Mouse (Mus musculus): ENCODE measurements around the gene Fam131a. TPM values are rescaled to one million over a fixed set of nuclear protein-coding genes. Genes with fewer than 3 reads are reported as not detected.

The Fam131a gene
- total and polyA plus RNA-seq, 3 experiments, result 0.67 to 1.3 (median 0.77) TPM

GRCm38 (mm10) chr16:20746641-20747040, 53.6 kb downstream of the Fam131a start:
- no peaks in the 10 kb centered on the region for H3K9me3 ChIP-seq (replicated peaks; ENCODE audit: low read length)
- dilution Hi-C loops (cut with MboI; ENCODE audit: extremely low pct_ligation_motif_present, extremely low pct_unique_long_range_greater_than_20kb, low sequenced_read_pairs), result no loop called here
- peaks cover 3 to 6% of the 10 kb centered on the region in 2 experiments for H3K4me1 ChIP-seq (ENCODE audit: control insufficient read depth in 1 of 2, insufficient read depth in 2 of 2)
- H3K27me3 ChIP-seq (replicated peaks), result peaks cover 1% of the 10 kb centered on the region
- DNase-seq (ENCODE audit: extremely low read depth), result no peak
- in situ Hi-C loops (cut with MboI; ENCODE audit: low pct_ligation_motif_present, low pct_unique_long_range_greater_than_20kb, low sequenced_read_pairs), result no loop called here
- H3K4me2 ChIP-seq (ENCODE audit: insufficient read depth, low read depth, poor library complexity, severe bottlenecking), result no peak overlapping the region
- no peak overlapping the region for H3K27ac ChIP-seq (ENCODE audit: insufficient read depth, low read depth)
- no peaks in the 10 kb centered on the region for H3K79me2 ChIP-seq (replicated peaks; ENCODE audit: control insufficient read depth, extremely low read depth, insufficient read depth, poor library complexity, severe bottlenecking)
- H3K9ac ChIP-seq (ENCODE audit: insufficient read depth, low read depth), result no peak overlapping the region
- no peak overlapping the region for H3K4me3 ChIP-seq (replicated peaks in 1 of 3; ENCODE audit: low read depth in 2 of 3, low read length in 2 of 3, poor library complexity in 1 of 3)
- no peaks in the 10 kb centered on the region for H3K36me3 ChIP-seq (replicated peaks in 1 of 2; ENCODE audit: control insufficient read depth in 1 of 2, insufficient read depth in 1 of 2, low read length in 1 of 2)
- TF ChIP-seq CHD2 (IDR thresholded peaks at IDR 0.05; ENCODE audit: low read length) (no peak), ETS1 (conservative IDR thresholded peaks at IDR 0.05; ENCODE audit: low read depth, low read length) (no peak), TCF12 (IDR thresholded peaks at IDR 0.05; ENCODE audit: low read depth, low read length) (no peak), RCOR1 (conservative IDR thresholded peaks at IDR 0.05; ENCODE audit: low read depth, low read length) (no peak), USF2 (conservative IDR thresholded peaks at IDR 0.05; ENCODE audit: low read depth, low read length) (no peak), TBP (conservative IDR thresholded peaks at IDR 0.05; ENCODE audit: low read depth, low read length) (no peak), EP300 (IDR thresholded peaks at IDR 0.05; ENCODE audit: low read length) (no peak), MXI1 (IDR thresholded peaks at IDR 0.05; ENCODE audit: low read depth, low read length) (no peak), NELFE (IDR thresholded peaks at IDR 0.05; ENCODE audit: low read depth, low read length) (no peak), RAD21 (IDR thresholded peaks at IDR 0.05; ENCODE audit: low read depth, low read length) (no peak), ZNF384 (IDR thresholded peaks at IDR 0.05; ENCODE audit: low read depth, low read length) (no peak), BHLHE40 (IDR thresholded peaks at IDR 0.05; ENCODE audit: low read depth, low read length) (no peak), CHD1 (IDR thresholded peaks at IDR 0.05; ENCODE audit: low read depth, low read length) (no peak), POLR2AphosphoS2 (IDR thresholded peaks at IDR 0.05; ENCODE audit: low read depth, low read length) (no peak)

GRCm38 (mm10) chr16:20750518-20750917, 57.5 kb downstream of the Fam131a start:
- dilution Hi-C loops (cut with MboI; ENCODE audit: extremely low pct_ligation_motif_present, extremely low pct_unique_long_range_greater_than_20kb, low sequenced_read_pairs), result no loop called here
- H3K4me1 ChIP-seq (ENCODE audit: control insufficient read depth in 1 of 2, insufficient read depth in 2 of 2), result peaks cover 2 to 3% of the 10 kb centered on the region in 2 experiments; a peak in 3 of 4 replicates
- no peak overlapping the region for H3K27ac ChIP-seq (ENCODE audit: insufficient read depth, low read depth)
- no peaks in the 10 kb centered on the region for H3K79me2 ChIP-seq (replicated peaks; ENCODE audit: control insufficient read depth, extremely low read depth, insufficient read depth, poor library complexity, severe bottlenecking)
- peaks cover 3% of the 10 kb centered on the region for H3K27me3 ChIP-seq (replicated peaks)
- H3K9ac ChIP-seq (ENCODE audit: insufficient read depth, low read depth), result no peak overlapping the region
- TF ChIP-seq ZNF384 (IDR thresholded peaks at IDR 0.05; ENCODE audit: low read depth, low read length), result peak; percentile 69
- no peak for TF ChIP-seq GABPA (IDR thresholded peaks at IDR 0.05; ENCODE audit: insufficient replicate concordance, low read depth, low read length)
- no peak for DNase-seq (ENCODE audit: extremely low read depth)
- H3K4me2 ChIP-seq (ENCODE audit: insufficient read depth, low read depth, poor library complexity, severe bottlenecking), result no peak overlapping the region
- in situ Hi-C loops (cut with MboI; ENCODE audit: low pct_ligation_motif_present, low pct_unique_long_range_greater_than_20kb, low sequenced_read_pairs), result no loop called here
- H3K4me3 ChIP-seq (replicated peaks in 1 of 3; ENCODE audit: low read depth in 2 of 3, low read length in 2 of 3, poor library complexity in 1 of 3), result no peak overlapping the region
- H3K36me3 ChIP-seq (replicated peaks in 1 of 2; ENCODE audit: control insufficient read depth in 1 of 2, insufficient read depth in 1 of 2, low read length in 1 of 2), result no peaks in the 10 kb centered on the region
- no peaks in the 10 kb centered on the region for H3K9me3 ChIP-seq (replicated peaks; ENCODE audit: low read length)

Other genes with a start within 250 kb of the Fam131a start
- 179 and 208 TPM in 2 replicates for gene Eif2b5, start 194.4 kb upstream of the Fam131a start, total RNA-seq (2012; rRNA removed)
- gene Eif2b5, start 194.4 kb upstream of the Fam131a start, total RNA-seq (2014; rRNA removed), result 183 and 203 TPM in 2 replicates
- gene Eif2b5, start 194.4 kb upstream of the Fam131a start, polyA plus RNA-seq (2012; ENCODE audit: insufficient read length, low read depth), result 139 and 151 TPM in 2 replicates
- gene Dvl3, start 176.3 kb upstream of the Fam131a start, total RNA-seq (2012; rRNA removed), result 7.6 and 7.7 TPM in 2 replicates
- gene Dvl3, start 176.3 kb upstream of the Fam131a start, total RNA-seq (2014; rRNA removed), result 1.8 and 1.9 TPM in 2 replicates
- 14.8 and 16.9 TPM in 2 replicates for gene Dvl3, start 176.3 kb upstream of the Fam131a start, polyA plus RNA-seq (2012; ENCODE audit: insufficient read length, low read depth)
- 315 and 343 TPM in 2 replicates for gene Ap2m1, start 157.8 kb upstream of the Fam131a start, total RNA-seq (2012; rRNA removed)
- 375 and 415 TPM in 2 replicates for gene Ap2m1, start 157.8 kb upstream of the Fam131a start, total RNA-seq (2014; rRNA removed)
- 304 and 319 TPM in 2 replicates for gene Ap2m1, start 157.8 kb upstream of the Fam131a start, polyA plus RNA-seq (2012; ENCODE audit: insufficient read length, low read depth)
- gene Abcf3, start 144.7 kb upstream of the Fam131a start, total RNA-seq (2012; rRNA removed), result 48.6 and 61.4 TPM in 2 replicates
- gene Abcf3, start 144.7 kb upstream of the Fam131a start, total RNA-seq (2014; rRNA removed), result 46.9 and 55.7 TPM in 2 replicates
- gene Abcf3, start 144.7 kb upstream of the Fam131a start, polyA plus RNA-seq (2012; ENCODE audit: insufficient read length, low read depth), result 98.0 and 98.9 TPM in 2 replicates
- not detected in 2 replicates for gene Vwa5b2, start 103.8 kb upstream of the Fam131a start, total RNA-seq (2012; rRNA removed)
- not detected in 2 replicates for gene Vwa5b2, start 103.8 kb upstream of the Fam131a start, total RNA-seq (2014; rRNA removed)
- 0.27 and 0.29 TPM in 2 replicates for gene Vwa5b2, start 103.8 kb upstream of the Fam131a start, polyA plus RNA-seq (2012; ENCODE audit: insufficient read length, low read depth)
- gene Eef1akmt4, start 81.6 kb upstream of the Fam131a start, total RNA-seq (2012; rRNA removed), result 50.7 and 54.6 TPM in 2 replicates
- 82.8 and 86.9 TPM in 2 replicates for gene Eef1akmt4, start 81.6 kb upstream of the Fam131a start, total RNA-seq (2014; rRNA removed)
- gene Eef1akmt4, start 81.6 kb upstream of the Fam131a start, polyA plus RNA-seq (2012; ENCODE audit: insufficient read length, low read depth), result 49.5 and 53.3 TPM in 2 replicates
- 0.08 TPM in 1 of 2 replicates, not detected in the other for gene Gm49333, start 81.6 kb upstream of the Fam131a start, total RNA-seq (2012; rRNA removed)
- gene Gm49333, start 81.6 kb upstream of the Fam131a start, total RNA-seq (2014; rRNA removed), result not detected in 2 replicates
- gene Gm49333, start 81.6 kb upstream of the Fam131a start, polyA plus RNA-seq (2012; ENCODE audit: insufficient read length, low read depth), result not detected in 2 replicates
- gene Alg3, start 81.5 kb upstream of the Fam131a start, total RNA-seq (2012; rRNA removed), result 22.7 and 25.6 TPM in 2 replicates
- 16.0 and 17.2 TPM in 2 replicates for gene Alg3, start 81.5 kb upstream of the Fam131a start, total RNA-seq (2014; rRNA removed)
- 70.4 and 81.1 TPM in 2 replicates for gene Alg3, start 81.5 kb upstream of the Fam131a start, polyA plus RNA-seq (2012; ENCODE audit: insufficient read length, low read depth)
- 2.0 and 2.3 TPM in 2 replicates for gene Camk2n2, start 72.0 kb upstream of the Fam131a start, total RNA-seq (2012; rRNA removed)
- 1.4 and 1.5 TPM in 2 replicates for gene Camk2n2, start 72.0 kb upstream of the Fam131a start, total RNA-seq (2014; rRNA removed)
- gene Camk2n2, start 72.0 kb upstream of the Fam131a start, polyA plus RNA-seq (2012; ENCODE audit: insufficient read length, low read depth), result 7.0 and 7.2 TPM in 2 replicates
- 0.08 and 0.34 TPM in 2 replicates for gene Ece2, start 63.4 kb upstream of the Fam131a start, total RNA-seq (2012; rRNA removed)
- 0.08 and 0.17 TPM in 2 replicates for gene Ece2, start 63.4 kb upstream of the Fam131a start, total RNA-seq (2014; rRNA removed)
- 0.26 and 0.49 TPM in 2 replicates for gene Ece2, start 63.4 kb upstream of the Fam131a start, polyA plus RNA-seq (2012; ENCODE audit: insufficient read length, low read depth)
- 340 and 410 TPM in 2 replicates for gene Psmd2, start 41.6 kb upstream of the Fam131a start, total RNA-seq (2012; rRNA removed)
- 267 and 273 TPM in 2 replicates for gene Psmd2, start 41.6 kb upstream of the Fam131a start, total RNA-seq (2014; rRNA removed)
- gene Psmd2, start 41.6 kb upstream of the Fam131a start, polyA plus RNA-seq (2012; ENCODE audit: insufficient read length, low read depth), result 528 and 678 TPM in 2 replicates
- gene Eif4g1, start 24.9 kb upstream of the Fam131a start, total RNA-seq (2012; rRNA removed), result 473 and 601 TPM in 2 replicates
- gene Eif4g1, start 24.9 kb upstream of the Fam131a start, total RNA-seq (2014; rRNA removed), result 370 and 403 TPM in 2 replicates
- gene Eif4g1, start 24.9 kb upstream of the Fam131a start, polyA plus RNA-seq (2012; ENCODE audit: insufficient read length, low read depth), result 492 and 519 TPM in 2 replicates
- gene Polr2h, start 24.4 kb downstream of the Fam131a start, total RNA-seq (2012; rRNA removed), result 157 and 189 TPM in 2 replicates
- gene Polr2h, start 24.4 kb downstream of the Fam131a start, total RNA-seq (2014; rRNA removed), result 183 and 189 TPM in 2 replicates
- 117 and 146 TPM in 2 replicates for gene Polr2h, start 24.4 kb downstream of the Fam131a start, polyA plus RNA-seq (2012; ENCODE audit: insufficient read length, low read depth)
- gene Clcn2, start 24.5 kb downstream of the Fam131a start, total RNA-seq (2012; rRNA removed), result 4.2 and 4.5 TPM in 2 replicates
- 1.2 and 1.4 TPM in 2 replicates for gene Clcn2, start 24.5 kb downstream of the Fam131a start, total RNA-seq (2014; rRNA removed)
- 3.5 and 4.1 TPM in 2 replicates for gene Clcn2, start 24.5 kb downstream of the Fam131a start, polyA plus RNA-seq (2012; ENCODE audit: insufficient read length, low read depth)
- gene Chrd, start 39.9 kb downstream of the Fam131a start, total RNA-seq (2012; rRNA removed), result not detected in 2 replicates
- gene Chrd, start 39.9 kb downstream of the Fam131a start, total RNA-seq (2014; rRNA removed), result not detected in 2 replicates
- not detected in 2 replicates for gene Chrd, start 39.9 kb downstream of the Fam131a start, polyA plus RNA-seq (2012; ENCODE audit: insufficient read length, low read depth)
- gene Thpo, start 41.3 kb downstream of the Fam131a start, total RNA-seq (2012; rRNA removed), result 0.08 TPM in 2 replicates
- gene Thpo, start 41.3 kb downstream of the Fam131a start, total RNA-seq (2014; rRNA removed), result 0.19 TPM in 2 replicates
- gene Thpo, start 41.3 kb downstream of the Fam131a start, polyA plus RNA-seq (2012; ENCODE audit: insufficient read length, low read depth), result 0.71 and 1.0 TPM in 2 replicates